Mouse (Mus musculus) right cerebral cortex, postnatal 36 days (tissue): ENCODE results near the gene Tuba1a.

Experiments used
- DNase-seq, 2 experiments: peaks; one replicate each; pipeline ENCODE4 v3.0.0; 2022; ENCODE audit warnings: low spot score in 2 of 2, mixed read lengths in 1 of 2

Gene Tuba1a

GRCm38 (mm10) chr15:98953401-98954356, at the start of gene Tuba1a, which contains the start of gene Gm49450:
Gene Tuba1a (minus strand): TSS chr15:98953703.
Gene Gm49450 (minus strand): TSS chr15:98953551.
- peak; percentile 96 to 97 for DNase-seq

DNA sequence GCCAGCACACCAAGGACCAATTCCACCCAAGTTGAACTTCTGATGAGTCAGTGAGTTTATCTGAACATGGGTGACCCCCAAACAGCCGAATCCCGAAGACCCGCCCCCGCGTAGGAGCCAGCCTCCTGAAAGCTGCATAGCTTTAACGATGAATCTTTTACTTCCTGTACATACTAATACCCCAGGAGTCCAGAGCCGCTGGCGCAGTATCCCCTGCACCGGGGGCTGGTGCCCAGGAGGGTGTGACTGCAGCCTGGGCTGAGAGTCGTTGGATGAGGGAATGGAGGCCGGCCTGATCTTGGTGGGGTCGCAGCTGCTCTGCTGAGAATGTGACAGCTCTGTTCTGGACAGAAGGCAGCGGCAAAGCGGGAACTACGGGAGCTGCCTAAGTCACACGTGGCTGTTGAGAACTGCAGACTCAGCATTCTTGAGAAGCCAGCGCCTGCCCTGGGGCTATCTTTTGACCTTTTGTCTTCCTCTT, 48.0 kb upstream of the Tuba1a start:
- no peak for DNase-seq

GRCm38 (mm10) chr15:99000535-99001283, 47.2 kb upstream of the Tuba1a start:
- DNase-seq, result no peak

DNA sequence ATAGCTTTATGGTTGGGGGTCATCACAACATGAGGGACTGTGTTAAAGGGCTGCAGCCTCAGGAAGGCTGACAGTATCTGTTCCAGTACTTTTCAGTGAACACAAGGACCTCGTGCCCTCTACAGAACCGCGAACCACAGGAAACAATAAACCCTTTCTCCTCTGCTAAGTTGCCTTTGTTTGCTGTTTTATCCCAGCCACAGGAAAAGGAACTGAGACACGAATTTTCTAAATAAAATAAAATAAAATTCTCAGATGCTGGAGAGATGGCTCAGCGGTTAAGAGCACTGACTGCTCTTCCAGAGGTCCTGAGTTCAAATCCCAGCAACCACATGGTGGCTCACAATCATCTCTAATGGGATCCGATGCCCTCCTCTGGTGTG, 45.3 kb upstream of the Tuba1a start:
- DNase-seq, result no peak

- DNase-seq, result no peak
Observed at GRCm38 (mm10) chr15:98997938-98998774, 44.7 kb upstream of the Tuba1a start.

DNA sequence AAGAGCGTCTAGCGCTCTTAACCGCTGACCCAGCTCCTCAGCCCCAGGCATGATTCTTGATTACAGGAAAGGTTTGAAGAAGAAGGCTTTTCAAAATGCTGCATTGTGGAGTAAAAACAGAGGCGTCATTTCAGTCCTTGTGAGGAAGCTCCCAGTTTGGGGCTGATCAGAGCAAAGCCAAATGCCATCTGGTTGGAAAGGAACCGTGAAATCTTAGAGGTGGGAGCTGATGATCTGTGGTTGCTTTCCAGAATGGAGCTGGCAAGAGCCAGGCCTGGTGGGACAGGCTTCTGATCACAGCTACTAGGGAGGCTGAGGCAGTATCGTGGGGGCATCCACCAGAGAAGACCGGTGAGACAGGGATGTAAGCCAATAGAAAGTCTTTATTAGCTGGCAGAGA, 43.3 kb upstream of the Tuba1a start:
- DNase-seq, result no peak

DNA sequence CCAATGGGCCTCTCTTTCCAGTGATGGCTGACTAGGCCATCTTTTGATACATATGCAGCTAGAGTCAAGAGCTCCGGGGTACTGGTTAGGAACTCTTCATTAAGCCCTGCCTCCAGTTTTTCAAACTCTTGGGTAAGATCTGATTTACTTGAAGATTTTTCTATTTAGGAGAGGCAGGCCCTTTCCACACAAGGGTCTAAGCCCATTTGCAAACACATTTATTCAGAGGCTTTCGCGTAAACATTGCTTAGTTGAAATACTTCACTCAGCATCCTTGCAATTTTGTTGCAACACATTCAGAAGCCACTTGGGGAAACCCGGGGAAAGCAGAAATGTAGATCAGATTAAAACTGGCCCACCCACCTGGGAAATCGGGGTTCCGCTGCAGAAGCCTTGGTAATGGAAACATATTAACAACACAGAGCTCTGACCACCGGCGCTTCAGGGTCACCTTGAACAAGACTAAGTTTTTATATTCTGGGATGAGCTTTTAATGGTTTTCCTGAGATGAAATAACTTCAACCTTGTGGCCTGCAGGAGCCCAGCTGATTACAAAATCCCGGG, 41.5 kb upstream of the Tuba1a start:
- no peak for DNase-seq

GRCm38 (mm10) chr15:98993865-98994264, 40.4 kb upstream of the Tuba1a start:
- DNase-seq, result peak; percentile 68 to 70

- DNase-seq, result peak; percentile 89 to 90
Observed at GRCm38 (mm10) chr15:98993093-98993793, 39.7 kb upstream of the Tuba1a start.

GRCm38 (mm10) chr15:98992086-98992912, 38.8 kb upstream of the Tuba1a start:
- peak; percentile 72 to 84 for DNase-seq

DNA sequence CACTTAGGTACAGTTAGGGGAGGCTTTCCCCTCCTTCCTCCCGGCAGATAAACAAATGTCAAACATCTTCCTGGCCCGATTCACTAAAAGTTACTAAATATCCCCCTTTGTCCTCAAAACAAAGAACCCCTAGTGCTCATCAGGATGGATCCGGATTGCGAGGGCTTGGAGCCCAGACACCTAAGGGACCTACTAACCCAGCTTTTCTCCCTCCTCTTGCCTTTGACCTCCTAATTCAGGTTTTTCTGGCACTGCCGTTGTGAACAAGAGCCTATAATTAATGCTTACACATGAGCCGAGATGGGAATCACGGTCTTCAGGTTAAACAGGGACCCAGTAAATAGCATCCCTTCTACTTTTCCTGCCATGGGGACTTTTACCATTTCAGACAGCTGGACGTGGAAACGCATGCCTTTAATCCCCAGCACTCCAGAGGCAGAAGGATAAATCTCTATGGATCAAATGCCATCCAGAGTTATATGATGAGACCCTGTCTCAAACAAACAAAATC, 38.1 kb upstream of the Tuba1a start:
- no peak for DNase-seq

DNA sequence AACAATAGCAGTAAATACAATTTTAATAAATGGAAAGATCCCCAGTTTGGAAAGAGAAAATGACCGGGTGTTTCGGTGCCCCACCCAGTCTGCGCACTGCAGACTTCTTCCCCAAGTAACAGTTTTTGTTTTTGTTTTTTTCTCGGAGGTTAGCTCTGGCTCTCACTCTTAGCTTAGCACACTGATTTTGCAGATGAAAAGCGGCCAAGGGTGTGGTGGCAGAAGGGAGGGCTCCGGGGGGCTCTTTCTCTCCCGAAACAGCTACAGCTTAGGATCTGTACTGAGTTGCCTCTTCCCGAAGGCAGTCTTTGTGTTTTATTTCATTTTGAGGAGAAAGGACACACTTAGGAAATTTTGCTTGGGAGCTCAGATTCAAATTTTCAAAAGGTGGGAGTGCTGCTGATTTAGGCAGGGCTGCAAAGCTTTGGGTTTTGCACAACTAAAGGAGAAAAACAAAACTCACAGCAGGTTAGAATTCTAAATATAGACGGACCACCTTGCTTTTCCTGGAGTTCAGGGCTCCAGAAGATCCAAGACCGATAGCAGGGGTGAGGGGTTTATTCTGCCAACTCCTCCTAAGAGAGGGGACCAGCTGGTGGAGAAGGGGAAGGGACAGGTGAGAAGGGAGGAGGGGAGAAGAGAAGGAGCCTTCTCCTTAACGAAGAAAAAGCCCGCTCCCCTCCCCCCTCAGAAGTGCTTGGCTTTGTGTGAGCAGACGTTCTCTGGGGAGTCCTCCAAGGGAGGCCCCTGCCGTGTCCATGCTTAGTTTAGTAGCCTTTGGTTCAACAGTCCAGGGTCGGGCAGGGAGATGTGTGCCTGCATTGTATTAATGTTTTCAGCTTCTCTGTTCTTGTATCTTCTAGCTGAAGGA, 37.4 kb upstream of the Tuba1a start:
- no peak for DNase-seq

DNA sequence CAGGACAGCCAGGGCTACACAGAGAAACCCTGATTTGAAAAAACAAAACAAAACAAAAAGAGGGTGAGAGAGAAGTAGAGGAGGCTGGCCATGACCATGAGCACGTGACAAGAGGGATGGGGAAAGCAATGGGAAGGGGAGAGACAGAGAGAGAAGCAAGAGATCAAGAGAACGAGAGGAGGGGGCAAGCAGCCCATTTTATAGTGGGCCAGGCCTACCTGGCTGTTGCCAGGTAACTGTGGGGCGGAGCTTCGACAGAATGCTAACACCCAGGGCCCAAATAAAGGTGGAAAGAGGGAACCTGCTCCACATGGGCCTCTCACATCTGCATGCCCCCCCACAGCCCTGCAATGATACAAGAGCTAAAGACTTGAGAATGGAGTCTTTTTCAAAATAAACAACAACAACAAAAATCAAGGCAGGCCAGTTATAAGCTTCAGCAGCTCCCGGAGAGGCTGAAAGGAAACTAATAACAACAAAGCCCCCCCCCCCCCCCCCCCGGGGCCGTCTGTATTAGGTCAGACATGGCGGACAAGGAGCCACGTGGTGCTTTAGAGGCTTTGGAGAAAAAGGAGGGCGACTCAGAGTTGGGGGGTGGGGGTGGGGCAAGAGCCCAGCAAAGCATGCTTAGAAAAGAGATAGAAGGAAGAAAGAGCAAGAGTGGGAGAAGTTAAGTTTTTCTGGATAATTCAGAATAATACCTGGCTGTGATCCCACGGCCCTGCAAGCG, 36.4 kb upstream of the Tuba1a start:
- DNase-seq, result no peak

DNA sequence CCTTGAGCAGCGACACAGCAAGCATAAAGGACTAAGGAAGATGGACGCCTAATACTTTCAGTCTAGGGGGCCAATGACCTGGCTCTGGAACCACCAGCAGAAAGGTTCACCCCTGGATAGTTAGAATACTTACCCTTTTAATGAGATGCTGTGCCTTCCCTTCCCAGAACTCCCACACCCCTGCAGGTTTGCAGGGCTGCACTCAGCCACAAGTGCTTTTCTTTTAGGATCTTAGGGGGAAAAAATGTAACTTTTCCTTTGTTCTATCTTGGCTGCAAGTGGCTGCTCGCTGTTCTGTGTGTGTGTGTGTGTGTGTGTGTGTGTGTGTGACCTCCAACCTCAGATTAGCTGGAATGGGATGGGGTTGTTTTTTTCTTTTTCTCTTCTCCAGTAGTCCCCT, 35.3 kb upstream of the Tuba1a start:
- DNase-seq, result no peak

DNA sequence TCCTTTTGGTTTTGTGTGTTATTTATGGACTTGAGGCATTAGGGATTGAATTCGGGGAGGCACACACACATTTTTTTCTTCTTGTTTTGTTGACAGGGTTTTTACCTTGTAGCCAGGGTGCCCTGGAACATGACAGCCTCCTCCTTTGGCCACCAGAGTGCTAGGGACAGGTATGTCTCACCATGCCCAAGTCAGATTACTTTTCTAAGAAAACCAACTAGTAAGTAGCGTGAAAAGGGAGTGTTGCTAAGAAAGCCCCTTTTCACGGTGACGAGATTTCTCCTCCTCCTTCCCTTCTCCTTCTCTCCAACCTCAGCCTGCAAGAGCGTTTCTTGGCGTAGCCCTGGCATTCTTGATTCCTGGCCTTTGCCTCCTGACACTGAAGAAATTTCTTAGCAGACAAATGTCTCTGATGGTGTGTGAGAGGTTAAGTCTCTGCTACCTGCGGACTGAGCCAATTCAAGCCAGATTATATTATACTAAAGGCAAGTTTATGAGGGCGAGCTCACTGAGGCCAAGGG, 34.2 kb upstream of the Tuba1a start:
- DNase-seq, result no peak

DNA sequence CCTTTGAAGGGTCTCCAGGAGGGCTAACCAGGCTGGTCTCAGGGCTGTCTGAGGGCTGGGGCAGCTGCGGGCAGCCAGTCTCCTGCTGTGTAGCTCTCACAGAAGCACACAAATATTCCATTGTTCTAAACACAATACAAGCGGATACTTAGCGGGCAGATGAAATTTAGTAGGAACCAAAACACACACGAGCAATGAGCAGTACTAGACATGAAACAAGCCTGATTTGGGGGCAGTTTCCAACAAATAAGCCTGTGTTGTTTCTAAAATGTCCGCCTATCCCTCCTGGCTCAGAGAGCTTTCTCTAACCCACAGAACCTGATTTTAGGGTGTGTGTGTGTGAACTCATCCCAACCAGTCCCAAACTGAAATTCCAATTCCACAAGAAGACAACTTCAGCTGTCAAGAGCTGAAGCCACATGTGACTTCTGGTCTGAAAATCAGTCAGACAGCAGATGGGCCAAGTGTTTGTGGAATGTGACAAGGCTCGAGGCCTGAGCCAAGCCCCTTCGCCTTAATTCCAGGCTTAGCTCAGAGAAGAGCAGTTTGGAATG, 33.7 kb upstream of the Tuba1a start:
- no peak for DNase-seq

GRCm38 (mm10) chr15:98985982-98986715, 32.6 kb upstream of the Tuba1a start:
- no peak for DNase-seq
